Mouse (Mus musculus): Measurements from ENCODE around the gene Cngb1. TPM values are rescaled to one million over a fixed set of nuclear protein-coding genes. Genes with fewer than 3 reads are reported as not detected.
"Not testable (repeated sequence)": the region's sequence is repeated elsewhere in the genome, so short reads cannot be mapped to it uniquely, and the experiment has no call there.

Cngb1 gene
- polyA plus RNA-seq, 1 experiment from 2014 or later, result 0.58 TPM

GRCm38 (mm10) chr8:95262181-95262580 is 44.2 kb downstream of the Cngb1 start:
- no peaks in the 10 kb centered on the region for H3K9me3 ChIP-seq
- H3K4me3 ChIP-seq, result no peak overlapping the region
- H3K27me3 ChIP-seq (replicated peaks), result no peaks in the 10 kb centered on the region
- H3K27ac ChIP-seq, result no peak overlapping the region
- H3K4me1 ChIP-seq, result no peaks in the 10 kb centered on the region
- WGBS, result 74% methylated on average over 2 of the region's 2 CpGs
- no peak overlapping the region for H3K9ac ChIP-seq
- no peak overlapping the region for H3K4me2 ChIP-seq
- ATAC-seq (replicated peaks), result no peak
- no peaks in the 10 kb centered on the region for H3K36me3 ChIP-seq (replicated peaks)

GRCm38 (mm10) chr8:95255611-95256010 is 50.8 kb downstream of the Cngb1 start:
- H3K27me3 ChIP-seq (replicated peaks), result no peaks in the 10 kb centered on the region
- H3K9me3 ChIP-seq, result no peaks in the 10 kb centered on the region
- H3K36me3 ChIP-seq (replicated peaks), result no peaks in the 10 kb centered on the region
- H3K9ac ChIP-seq, result no peak overlapping the region
- ATAC-seq (replicated peaks), result no peak
- H3K27ac ChIP-seq, result no peak overlapping the region
- peaks cover 3% of the 10 kb centered on the region; the same call in 1 of the 2 replicates for H3K4me1 ChIP-seq
- no peak overlapping the region for H3K4me3 ChIP-seq
- H3K4me2 ChIP-seq, result no peak overlapping the region
- WGBS, result 86% methylated on average over 10 of the region's 10 CpGs

- peak overlapping the region; percentile 34 for H3K4me3 ChIP-seq
- peak; percentile 89 for ATAC-seq (replicated peaks)
- 23% methylated on average over 16 of the region's 16 CpGs for WGBS
Measured at GRCm38 (mm10) chr8:95254564-95255434, 51.6 kb downstream of the Cngb1 start.

GRCm38 (mm10) chr8:95252056-95252455 is 54.3 kb downstream of the Cngb1 start:
- H3K36me3 ChIP-seq (replicated peaks), result no peaks in the 10 kb centered on the region
- no peak overlapping the region for H3K27ac ChIP-seq
- no peak overlapping the region for H3K4me3 ChIP-seq
- H3K4me1 ChIP-seq, result peaks cover 3% of the 10 kb centered on the region; the same call in 1 of the 2 replicates
- no peak for ATAC-seq (replicated peaks)
- no peak overlapping the region for H3K9ac ChIP-seq
- H3K27me3 ChIP-seq (replicated peaks), result no peaks in the 10 kb centered on the region
- no peaks in the 10 kb centered on the region for H3K9me3 ChIP-seq
- H3K4me2 ChIP-seq, result no peak overlapping the region
- 69% methylated on average over 9 of the region's 9 CpGs for WGBS

More at GRCm38 (mm10) chr8:95254564-95255434, 51.6 kb downstream of the Cngb1 start:
- Histone ChIP-seq H3K36me3 (replicated peaks) (no peaks in the 10 kb centered on the region), H3K27me3 (replicated peaks) (no peaks in the 10 kb centered on the region), H3K9ac (peak overlapping the region; percentile 41), H3K4me1 (peaks cover 3% of the 10 kb centered on the region; the same call in 1 of the 2 replicates), H3K4me2 (peak overlapping the region; percentile 58), H3K27ac (0 out of 2 replicates have a peak overlapping the region, but pooled peaks have one; percentile 36), H3K9me3 (no peaks in the 10 kb centered on the region)

- no peak overlapping the region for H3K4me3 ChIP-seq
- H3K9me3 ChIP-seq, result no peaks in the 10 kb centered on the region
- H3K27ac ChIP-seq, result no peak overlapping the region
- WGBS, result 67% methylated on average over 4 of the region's 4 CpGs
- H3K36me3 ChIP-seq (replicated peaks), result no peaks in the 10 kb centered on the region
- no peak overlapping the region for H3K4me2 ChIP-seq
- no peak overlapping the region for H3K9ac ChIP-seq
- peaks cover 10% of the 10 kb centered on the region for H3K4me1 ChIP-seq
- ATAC-seq (replicated peaks), result no peak
- no peaks in the 10 kb centered on the region for H3K27me3 ChIP-seq (replicated peaks)
Measured at GRCm38 (mm10) chr8:95249847-95250246, 56.5 kb downstream of the Cngb1 start.

GRCm38 (mm10) chr8:95247277-95247676 is 59.1 kb downstream of the Cngb1 start:
- Histone ChIP-seq H3K4me3 (no peak overlapping the region), H3K27me3 (replicated peaks) (no peaks in the 10 kb centered on the region), H3K27ac (no peak overlapping the region), H3K4me2 (no peak overlapping the region), H3K9ac (no peak overlapping the region), H3K36me3 (replicated peaks) (no peaks in the 10 kb centered on the region), H3K9me3 (no peaks in the 10 kb centered on the region), H3K4me1 (peaks cover 30% of the 10 kb centered on the region)
- no peak for ATAC-seq (replicated peaks)
- 85% methylated on average over 5 of the region's 5 CpGs for WGBS

GRCm38 (mm10) chr8:95245180-95245579 is 61.2 kb downstream of the Cngb1 start:
- WGBS, result 46% methylated on average over 5 of the region's 5 CpGs
- H3K36me3 ChIP-seq (replicated peaks), result no peaks in the 10 kb centered on the region
- H3K4me1 ChIP-seq, result peaks cover 33% of the 10 kb centered on the region
- H3K27ac ChIP-seq, result peak overlapping the region; percentile 94
- 0 out of 2 replicates have a peak, but pooled peaks have one; percentile 18 for ATAC-seq (replicated peaks)
- no peaks in the 10 kb centered on the region for H3K27me3 ChIP-seq (replicated peaks)
- no peaks in the 10 kb centered on the region for H3K9me3 ChIP-seq
- H3K9ac ChIP-seq, result no peak overlapping the region
- no peak overlapping the region for H3K4me2 ChIP-seq
- no peak overlapping the region for H3K4me3 ChIP-seq

GRCm38 (mm10) chr8:95243853-95244252 is 62.5 kb downstream of the Cngb1 start:
- peak; percentile 45; the same call in 1 of the 2 replicates for ATAC-seq (replicated peaks)
- Histone ChIP-seq H3K4me1 (peaks cover 33% of the 10 kb centered on the region), H3K9me3 (no peaks in the 10 kb centered on the region), H3K4me3 (no peak overlapping the region), H3K9ac (no peak overlapping the region), H3K36me3 (replicated peaks) (no peaks in the 10 kb centered on the region), H3K27me3 (replicated peaks) (no peaks in the 10 kb centered on the region), H3K4me2 (no peak overlapping the region), H3K27ac (peak overlapping the region; percentile 94)
- WGBS, result 53% methylated on average over 4 of the region's 4 CpGs

GRCm38 (mm10) chr8:95242826-95243571 is 63.4 kb downstream of the Cngb1 start:
- WGBS, result 10% methylated on average over 12 of the region's 12 CpGs
- peak; percentile 82 for ATAC-seq (replicated peaks)
- 0 out of 2 replicates have a peak overlapping the region, but pooled peaks have one; percentile 5 for H3K9ac ChIP-seq
- H3K4me2 ChIP-seq, result peak overlapping the region; percentile 32
- no peak overlapping the region for H3K4me3 ChIP-seq
- peak overlapping the region; percentile 94 for H3K27ac ChIP-seq
- no peaks in the 10 kb centered on the region for H3K9me3 ChIP-seq
- H3K4me1 ChIP-seq, result peaks cover 33% of the 10 kb centered on the region
- H3K27me3 ChIP-seq (replicated peaks), result no peaks in the 10 kb centered on the region
- H3K36me3 ChIP-seq (replicated peaks), result no peaks in the 10 kb centered on the region

GRCm38 (mm10) chr8:95242099-95242825 is 64.1 kb downstream of the Cngb1 start:
- H3K4me1 ChIP-seq, result peaks cover 33% of the 10 kb centered on the region
- H3K4me3 ChIP-seq, result no peak overlapping the region
- H3K36me3 ChIP-seq (replicated peaks), result no peaks in the 10 kb centered on the region
- peak overlapping the region; percentile 94 for H3K27ac ChIP-seq
- H3K4me2 ChIP-seq, result no peak overlapping the region
- no peaks in the 10 kb centered on the region for H3K27me3 ChIP-seq (replicated peaks)
- H3K9me3 ChIP-seq, result no peaks in the 10 kb centered on the region
- no peak overlapping the region for H3K9ac ChIP-seq
- 83% methylated on average over 26 of the region's 26 CpGs for WGBS
- 0 out of 2 replicates have a peak, but pooled peaks have one; percentile 9 for ATAC-seq (replicated peaks)

GRCm38 (mm10) chr8:95235683-95236082 is 70.7 kb downstream of the Cngb1 start:
- no peak overlapping the region for H3K9ac ChIP-seq
- 2% methylated on average over 3 of the region's 3 CpGs for WGBS
- H3K27ac ChIP-seq, result no peak overlapping the region
- H3K27me3 ChIP-seq (replicated peaks), result no peaks in the 10 kb centered on the region
- no peak overlapping the region for H3K4me2 ChIP-seq
- 0 out of 2 replicates have a peak, but pooled peaks have one; percentile 27 for ATAC-seq (replicated peaks)
- H3K9me3 ChIP-seq, result no peaks in the 10 kb centered on the region
- H3K4me1 ChIP-seq, result no peaks in the 10 kb centered on the region
- no peak overlapping the region for H3K4me3 ChIP-seq
- H3K36me3 ChIP-seq (replicated peaks), result no peaks in the 10 kb centered on the region

- not testable (repeated sequence) for H3K27me3 ChIP-seq (replicated peaks); H3K9me3 ChIP-seq; H3K4me2 ChIP-seq; ATAC-seq (replicated peaks); H3K4me3 ChIP-seq; H3K9ac ChIP-seq; H3K36me3 ChIP-seq (replicated peaks); H3K27ac ChIP-seq; H3K4me1 ChIP-seq
- 92% methylated on average over 9 of the region's 9 CpGs for WGBS
Measured at GRCm38 (mm10) chr8:95230086-95230485, 76.3 kb downstream of the Cngb1 start.
